Mouse (Mus musculus) erythroblast, embryonic 14.5 days (primary cell): ENCODE results near the gene H2-Eb2. TPM values are rescaled to one million over a fixed set of nuclear protein-coding genes. Genes with fewer than 3 reads are reported as not detected.

ENCODE experiments used
- H3K27me3 ChIP-seq: 2 replicates; pipeline ENCODE4 v1.6.1; 2012; ENCODE audit warnings: inconsistent platforms; ENCODE audit not compliant: control insufficient read depth
- H3K36me3 ChIP-seq: 2 replicates; pipeline ENCODE4 v1.6.1; 2012; ENCODE audit warnings: mild to moderate bottlenecking, inconsistent platforms; ENCODE audit not compliant: control insufficient read depth
- H3K4me1 ChIP-seq: 2 replicates; pipeline ENCODE4 v1.6.1; 2012; ENCODE audit warnings: inconsistent platforms; ENCODE audit not compliant: control insufficient read depth
- H3K4me3 ChIP-seq: replicated peaks from 2 replicates; pipeline ENCODE3; 2012; ENCODE audit warnings: moderate library complexity, mild to moderate bottlenecking, inconsistent platforms
- H3K9me3 ChIP-seq: 2 replicates; pipeline ENCODE4 v1.6.1; 2012; ENCODE audit warnings: low read length, inconsistent platforms, mixed read lengths; ENCODE audit not compliant: control insufficient read depth
- GATA1 ChIP-seq: IDR thresholded peaks from 2 replicates; pipeline ENCODE4 v1.6.1; 2012; ENCODE audit warnings: low read length, inconsistent platforms, mixed read lengths
- TAL1 ChIP-seq: IDR thresholded peaks from 3 replicates; pipeline ENCODE4 v1.6.1; 2012; ENCODE audit warnings: low read length, inconsistent platforms, mixed read lengths
- polyA plus RNA-seq: library from polyadenylated mRNA; stranded (reverse); fragments of >175 nt; gene quantifications from 2 replicates; pipeline ENCODE4 v1.2.3, GENCODE M21; 2012

The H2-Eb2 gene
- polyA plus RNA-seq, 1 experiment = not detected

GRCm38 (mm10) chr17:34312185-34312584 lies 13.3 kb upstream of the H2-Eb2 start:
- peaks cover 3% of the 10 kb centered on the region; the same call in 1 of the 2 replicates for H3K9me3 ChIP-seq
- peaks cover 4% of the 10 kb centered on the region for H3K4me1 ChIP-seq
- no peak overlapping the region for H3K4me3 ChIP-seq
- peaks cover 3% of the 10 kb centered on the region; the same call in 1 of the 2 replicates for H3K27me3 ChIP-seq
- no peak for TF ChIP-seq TAL1
- TF ChIP-seq GATA1 = no peak
- H3K36me3 ChIP-seq = no peaks in the 10 kb centered on the region

GRCm38 (mm10) chr17:34313393-34313792 lies 12.1 kb upstream of the H2-Eb2 start:
- H3K9me3 ChIP-seq = peaks cover 3% of the 10 kb centered on the region; the same call in 1 of the 2 replicates
- H3K27me3 ChIP-seq = no peaks in the 10 kb centered on the region
- no peak for TF ChIP-seq GATA1
- no peak for TF ChIP-seq TAL1
- no peak overlapping the region for H3K4me3 ChIP-seq
- H3K36me3 ChIP-seq = no peaks in the 10 kb centered on the region
- peaks cover 4% of the 10 kb centered on the region for H3K4me1 ChIP-seq

- Histone ChIP-seq H3K9me3 (peaks cover 3% of the 10 kb centered on the region; the same call in 1 of the 2 replicates), H3K4me1 (peaks cover 4% of the 10 kb centered on the region), H3K36me3 (no peaks in the 10 kb centered on the region), H3K4me3 (no peak overlapping the region), H3K27me3 (no peaks in the 10 kb centered on the region)
- no peak for TF ChIP-seq TAL1
Measured at GRCm38 (mm10) chr17:34314286-34314685, 11.2 kb upstream of the H2-Eb2 start.

GRCm38 (mm10) chr17:34315512-34315911 lies 10.0 kb upstream of the H2-Eb2 start:
- no peaks in the 10 kb centered on the region for H3K27me3 ChIP-seq
- H3K36me3 ChIP-seq = no peaks in the 10 kb centered on the region
- no peak overlapping the region for H3K4me3 ChIP-seq
- no peaks in the 10 kb centered on the region for H3K9me3 ChIP-seq
- TF ChIP-seq TAL1 (no peak), GATA1 (no peak)
- H3K4me1 ChIP-seq = no peaks in the 10 kb centered on the region

- Histone ChIP-seq H3K4me3 (no peak overlapping the region), H3K27me3 (no peaks in the 10 kb centered on the region), H3K4me1 (no peaks in the 10 kb centered on the region), H3K9me3 (no peaks in the 10 kb centered on the region), H3K36me3 (no peaks in the 10 kb centered on the region)
- TF ChIP-seq GATA1 (no peak), TAL1 (no peak)
Measured at GRCm38 (mm10) chr17:34316697-34317096, 8.8 kb upstream of the H2-Eb2 start.

- TF ChIP-seq GATA1 (no peak), TAL1 (no peak)
- no peak overlapping the region for H3K4me3 ChIP-seq
- H3K4me1 ChIP-seq = no peaks in the 10 kb centered on the region
- no peaks in the 10 kb centered on the region for H3K36me3 ChIP-seq
- H3K27me3 ChIP-seq = no peaks in the 10 kb centered on the region
- H3K9me3 ChIP-seq = no peaks in the 10 kb centered on the region
Measured at GRCm38 (mm10) chr17:34317275-34317674, 8.2 kb upstream of the H2-Eb2 start.

- H3K27me3 ChIP-seq = no peaks in the 10 kb centered on the region
- H3K4me3 ChIP-seq = no peak overlapping the region
- H3K36me3 ChIP-seq = no peaks in the 10 kb centered on the region
- TF ChIP-seq TAL1 = no peak
- H3K9me3 ChIP-seq = no peaks in the 10 kb centered on the region
- H3K4me1 ChIP-seq = no peaks in the 10 kb centered on the region
Measured at GRCm38 (mm10) chr17:34326373-34326772, 908 bp downstream of the H2-Eb2 start.

GRCm38 (mm10) chr17:34329807-34330206 lies 4.3 kb downstream of the H2-Eb2 start:
- Histone ChIP-seq H3K27me3 (no peaks in the 10 kb centered on the region), H3K4me1 (no peaks in the 10 kb centered on the region), H3K9me3 (no peaks in the 10 kb centered on the region), H3K36me3 (no peaks in the 10 kb centered on the region), H3K4me3 (no peak overlapping the region)
- TF ChIP-seq GATA1 = no peak

GRCm38 (mm10) chr17:34331200-34331599 lies 5.7 kb downstream of the H2-Eb2 start:
- H3K36me3 ChIP-seq = no peaks in the 10 kb centered on the region
- no peaks in the 10 kb centered on the region for H3K9me3 ChIP-seq
- H3K4me3 ChIP-seq = no peak overlapping the region
- H3K27me3 ChIP-seq = no peaks in the 10 kb centered on the region
- no peaks in the 10 kb centered on the region for H3K4me1 ChIP-seq
- no peak for TF ChIP-seq GATA1
- no peak for TF ChIP-seq TAL1

GRCm38 (mm10) chr17:34340619-34341402 lies 15.3 kb downstream of the H2-Eb2 start:
- no peaks in the 10 kb centered on the region for H3K36me3 ChIP-seq
- H3K27me3 ChIP-seq = no peaks in the 10 kb centered on the region
- H3K9me3 ChIP-seq = no peaks in the 10 kb centered on the region
- no peaks in the 10 kb centered on the region for H3K4me1 ChIP-seq
- H3K4me3 ChIP-seq = no peak overlapping the region
- TF ChIP-seq GATA1 = no peak
- no peak for TF ChIP-seq TAL1
